Mouse (Mus musculus): ENCODE data around the gene St6galnac5.

- TF ChIP-seq CTCF (conservative IDR thresholded peaks at IDR 0.05; ENCODE audit: low read length) = no peak
- TF ChIP-seq POU5F1 (IDR thresholded peaks at IDR 0.05; ENCODE audit: borderline replicate concordance, low read length) = no peak
- no peak for TF ChIP-seq NANOG (IDR thresholded peaks at IDR 0.05; ENCODE audit: borderline replicate concordance, low read length)
These were observed 120.6 kb downstream of the St6galnac5 start for GRCm38 (mm10) chr3:152861450-152861849.

Measured in E14TG2a.4 (cell line).